Mouse (Mus musculus): ENCODE measurements around the gene Iars. TPM values are rescaled to one million over a fixed set of nuclear protein-coding genes. Genes with fewer than 3 reads are reported as not detected.
"Not testable (repeated sequence)": the region's sequence is repeated elsewhere in the genome, so short reads cannot be mapped to it uniquely, and the experiment has no call there.

Iars gene
- polyA plus RNA-seq, 1 experiment from 2014 or later = 94.1 TPM

GRCm38 (mm10) chr13:49756591-49756990 lies 74.7 kb downstream of the Iars start:
- WGBS (ENCODE audit: insufficient replicate concordance) = 73% methylated on average over 9 of the region's 9 CpGs
- ATAC-seq = no peak

GRCm38 (mm10) chr13:49757966-49758365 lies 76.1 kb downstream of the Iars start:
- no peaks in the 10 kb centered on the region for H3K4me1 ChIP-seq
- no peak overlapping the region for H3K4me2 ChIP-seq
- no peak overlapping the region for H3K4me3 ChIP-seq
- no peaks in the 10 kb centered on the region for H3K27me3 ChIP-seq (replicated peaks)
- no peaks in the 10 kb centered on the region for H3K9me3 ChIP-seq (replicated peaks)
- H3K27ac ChIP-seq = no peak overlapping the region
- WGBS (ENCODE audit: insufficient replicate concordance) = 70% methylated on average over 4 of the region's 4 CpGs
- no peak overlapping the region for H3K9ac ChIP-seq
- H3K36me3 ChIP-seq = no peaks in the 10 kb centered on the region
- no peak for ATAC-seq

More at GRCm38 (mm10) chr13:49756591-49756990, 74.7 kb downstream of the Iars start:
- Histone ChIP-seq H3K4me2 (no peak overlapping the region), H3K27me3 (replicated peaks) (no peaks in the 10 kb centered on the region), H3K4me3 (no peak overlapping the region), H3K9ac (no peak overlapping the region), H3K27ac (no peak overlapping the region), H3K9me3 (replicated peaks) (no peaks in the 10 kb centered on the region), H3K4me1 (no peaks in the 10 kb centered on the region), H3K36me3 (no peaks in the 10 kb centered on the region)

GRCm38 (mm10) chr13:49760675-49761074 lies 78.8 kb downstream of the Iars start:
- H3K27ac ChIP-seq = no peak overlapping the region
- no peaks in the 10 kb centered on the region for H3K4me1 ChIP-seq
- no peak overlapping the region for H3K4me3 ChIP-seq
- ATAC-seq = no peak
- H3K36me3 ChIP-seq = no peaks in the 10 kb centered on the region
- no peak overlapping the region for H3K4me2 ChIP-seq
- WGBS (ENCODE audit: insufficient replicate concordance) = 18% methylated on average over 1 of the region's 1 CpGs
- no peak overlapping the region for H3K9ac ChIP-seq
- H3K9me3 ChIP-seq (replicated peaks) = no peaks in the 10 kb centered on the region
- H3K27me3 ChIP-seq (replicated peaks) = no peaks in the 10 kb centered on the region

- Histone ChIP-seq H3K4me1 (peaks cover 3% of the 10 kb centered on the region), H3K27ac (no peak overlapping the region), H3K4me2 (no peak overlapping the region), H3K36me3 (no peaks in the 10 kb centered on the region), H3K4me3 (no peak overlapping the region), H3K9me3 (replicated peaks) (no peaks in the 10 kb centered on the region), H3K9ac (no peak overlapping the region), H3K27me3 (replicated peaks) (no peaks in the 10 kb centered on the region)
- 83% methylated on average over 14 of the region's 14 CpGs for WGBS (ENCODE audit: insufficient replicate concordance)
- ATAC-seq = no peak
Measured at GRCm38 (mm10) chr13:49762208-49762607, 80.3 kb downstream of the Iars start.

- ATAC-seq = no peak
- H3K9me3 ChIP-seq (replicated peaks) = no peaks in the 10 kb centered on the region
- H3K4me3 ChIP-seq = no peak overlapping the region
- peaks cover 23% of the 10 kb centered on the region for H3K4me1 ChIP-seq
- H3K4me2 ChIP-seq = no peak overlapping the region
- no peak overlapping the region for H3K9ac ChIP-seq
- no peak overlapping the region for H3K27ac ChIP-seq
- 75% methylated on average over 8 of the region's 8 CpGs for WGBS (ENCODE audit: insufficient replicate concordance)
- no peaks in the 10 kb centered on the region for H3K27me3 ChIP-seq (replicated peaks)
- no peaks in the 10 kb centered on the region for H3K36me3 ChIP-seq
Measured at GRCm38 (mm10) chr13:49765306-49765705, 83.4 kb downstream of the Iars start.

GRCm38 (mm10) chr13:49766269-49766668 lies 84.4 kb downstream of the Iars start:
- WGBS (ENCODE audit: insufficient replicate concordance) = 60% methylated on average over 9 of the region's 9 CpGs
- no peak overlapping the region for H3K4me3 ChIP-seq
- ATAC-seq = no peak
- H3K4me2 ChIP-seq = no peak overlapping the region
- H3K9ac ChIP-seq = no peak overlapping the region
- peaks cover 23% of the 10 kb centered on the region for H3K4me1 ChIP-seq
- no peaks in the 10 kb centered on the region for H3K9me3 ChIP-seq (replicated peaks)
- H3K27me3 ChIP-seq (replicated peaks) = no peaks in the 10 kb centered on the region
- H3K27ac ChIP-seq = no peak overlapping the region
- no peaks in the 10 kb centered on the region for H3K36me3 ChIP-seq

- no peaks in the 10 kb centered on the region for H3K36me3 ChIP-seq
- peaks cover 23% of the 10 kb centered on the region for H3K4me1 ChIP-seq
- H3K4me3 ChIP-seq = no peak overlapping the region
- no peak overlapping the region for H3K9ac ChIP-seq
- whole genome bisulfite sequencing (ENCODE audit: insufficient replicate concordance) = 14% methylated on average over 2 of the region's 2 CpGs
- no peak overlapping the region; the same call in 1 of the 2 replicates for H3K4me2 ChIP-seq
- ATAC-seq = peak; percentile 71
- H3K9me3 ChIP-seq (replicated peaks) = no peaks in the 10 kb centered on the region
- no peak overlapping the region for H3K27ac ChIP-seq
- H3K27me3 ChIP-seq (replicated peaks) = no peaks in the 10 kb centered on the region
Measured at GRCm38 (mm10) chr13:49768048-49768447, 86.1 kb downstream of the Iars start.

GRCm38 (mm10) chr13:49769111-49769510 lies 87.2 kb downstream of the Iars start:
- Histone ChIP-seq H3K27ac (no peak overlapping the region), H3K27me3 (replicated peaks) (no peaks in the 10 kb centered on the region), H3K4me1 (peaks cover 23% of the 10 kb centered on the region), H3K9ac (no peak overlapping the region), H3K36me3 (no peaks in the 10 kb centered on the region), H3K4me2 (no peak overlapping the region), H3K9me3 (replicated peaks) (no peaks in the 10 kb centered on the region), H3K4me3 (no peak overlapping the region)
- WGBS (ENCODE audit: insufficient replicate concordance) = 65% methylated on average over 16 of the region's 16 CpGs
- ATAC-seq = no peak

- not testable (repeated sequence) for H3K4me2 ChIP-seq; H3K9me3 ChIP-seq (replicated peaks); H3K27me3 ChIP-seq (replicated peaks); H3K9ac ChIP-seq; H3K4me3 ChIP-seq; H3K27ac ChIP-seq; H3K36me3 ChIP-seq; ATAC-seq
- H3K4me1 ChIP-seq = peaks cover 23% of the 10 kb centered on the region
Measured at GRCm38 (mm10) chr13:49771536-49771935, 89.6 kb downstream of the Iars start.

Other genes starting within 250 kb of the Iars start
- 1.1 and 1.2 TPM in 2 replicates for gene Tes3-ps, start 188.8 kb upstream of the Iars start, polyA plus RNA-seq (2016; fragmentation: Nextera tagmentation; extraction: Ambion mirVana)
- 0.28 and 0.33 TPM in 2 replicates for gene Ecm2, start 177.3 kb upstream of the Iars start, polyA plus RNA-seq (2016; fragmentation: Nextera tagmentation; extraction: Ambion mirVana)
- 0.26 and 0.39 TPM in 2 replicates for gene Aspn, start 137.7 kb upstream of the Iars start, polyA plus RNA-seq (2016; fragmentation: Nextera tagmentation; extraction: Ambion mirVana)
- 0.83 and 1.0 TPM in 2 replicates for gene Omd, start 99.6 kb upstream of the Iars start, polyA plus RNA-seq (2016; fragmentation: Nextera tagmentation; extraction: Ambion mirVana)
- 2.0 and 2.7 TPM in 2 replicates for gene Ogn, start 74.1 kb upstream of the Iars start, polyA plus RNA-seq (2016; fragmentation: Nextera tagmentation; extraction: Ambion mirVana)
- gene Cenpp, start 29.3 kb upstream of the Iars start, polyA plus RNA-seq (2016; fragmentation: Nextera tagmentation; extraction: Ambion mirVana) = 30.2 and 33.4 TPM in 2 replicates
- 19.0 and 19.7 TPM in 2 replicates for gene Nol8, start 29.0 kb upstream of the Iars start, polyA plus RNA-seq (2016; fragmentation: Nextera tagmentation; extraction: Ambion mirVana)
- gene Gm30302, start 116.9 kb downstream of the Iars start, polyA plus RNA-seq (2016; fragmentation: Nextera tagmentation; extraction: Ambion mirVana) = not detected in 2 replicates